Mouse (Mus musculus): ENCODE measurements at regions not wholly inside any gene's neighbourhood (a gene's known extent, or its start where the extent isn't known, plus 50 kb on each side); places are given as distances from the start of the nearest gene placed in this dataset.

- no peak for TF ChIP-seq CTCF (conservative IDR thresholded peaks at IDR 0.05; ENCODE audit: insufficient read depth, insufficient read length, low read depth, low read length)
- TF ChIP-seq POLR2A (IDR thresholded peaks at IDR 0.05; ENCODE audit: low read depth, low read length): no peak
These were observed 336.3 kb upstream of the Slc24a2 start for GRCm38 (mm10) chr4:87566616-87567015.

Measured in kidney, adult 2 months (tissue).